Mouse (Mus musculus) liver, adult 2 months (tissue): ENCODE data around the gene Kmt5b. TPM values are rescaled to one million over a fixed set of nuclear protein-coding genes. Genes with fewer than 3 reads are reported as not detected.

Experiments used
- DNase-seq: peaks from one replicate; pipeline ENCODE4 v3.0.0-alpha.2; 2011; ENCODE audit warnings: low read depth, low spot score; ENCODE audit errors: extremely low read depth
- H3K27ac ChIP-seq: fragments of 200-500 bp; replicated peaks from 2 replicates; pipeline ENCODE4 v1.5.1; 2012; ENCODE audit warnings: low read depth, mild to moderate bottlenecking, control low read depth, inconsistent platforms, low read length; ENCODE audit not compliant: insufficient read depth
- H3K27me3 ChIP-seq: fragments of 200-500 bp; 2 replicates; pipeline ENCODE4 v1.6.1; 2012; ENCODE audit warnings: mild to moderate bottlenecking, moderate library complexity, low read length, inconsistent platforms; ENCODE audit not compliant: control insufficient read depth, insufficient read depth
- H3K36me3 ChIP-seq: fragments of 200-500 bp; 2 replicates; pipeline ENCODE4 v1.6.1; 2012; ENCODE audit warnings: low read length, inconsistent platforms; ENCODE audit not compliant: control insufficient read depth, insufficient read depth
- H3K4me1 ChIP-seq: fragments of 200-500 bp; 2 replicates; pipeline ENCODE4 v1.6.1; 2011; ENCODE audit warnings: low read length; ENCODE audit not compliant: control insufficient read depth, insufficient read depth
- H3K4me3 ChIP-seq: fragments of 200-500 bp; 2 replicates; pipeline ENCODE4 v1.5.1; 2011; ENCODE audit warnings: low read depth, mild to moderate bottlenecking, control low read depth, low read length, moderate library complexity; ENCODE audit not compliant: insufficient read depth
- H3K79me2 ChIP-seq: fragments of 200-500 bp; 2 replicates; pipeline ENCODE4 v1.6.1; 2012; ENCODE audit warnings: inconsistent platforms, mild to moderate bottlenecking, low read length, moderate library complexity; ENCODE audit not compliant: control insufficient read depth, insufficient read depth
- H3K9ac ChIP-seq: fragments of 200-500 bp; 2 replicates; pipeline ENCODE4 v1.6.1; 2012; ENCODE audit warnings: low read depth, mild to moderate bottlenecking, control low read depth, inconsistent platforms, low read length
- CTCF ChIP-seq: fragments of 200-500 bp; IDR thresholded peaks from 2 replicates; pipeline ENCODE4 v1.5.1; 2011; ENCODE audit warnings: low read depth, low read length, control low read depth
- POLR2A ChIP-seq: fragments of 200-500 bp; IDR thresholded peaks from 2 replicates; pipeline ENCODE4 v1.6.1; 2011; ENCODE audit warnings: low read length, control low read depth; ENCODE audit not compliant: insufficient read depth; ENCODE audit errors: extremely low read depth
- WGBS: fragments of 180-500 bp; shearing (Covaris S2); methylation state at CpG from one replicate; pipeline ENCODE4 v1.1.7; 2018; 5-methylcytosine and 5-hydroxymethylcytosine counted together
- polyA plus RNA-seq: library from polyadenylated mRNA; depleted of rRNA; stranded (reverse); fragments of >200 nt; gene quantifications from 2 replicates; pipeline ENCODE4 v1.2.3, GENCODE M21; 2012; rRNA removed
- total RNA-seq: library from RNA; depleted of rRNA; stranded (reverse); fragments of >200 nt; gene quantifications from 2 replicates; pipeline ENCODE4 v1.2.3, GENCODE M21; 2014; rRNA removed

Gene Kmt5b
- total and polyA plus RNA-seq, 2 experiments: 6.7 to 30.4 TPM

GRCm38 (mm10) chr19:3855091-3855490 is 87.9 kb downstream of the Kmt5b start:
- no peak for TF ChIP-seq CTCF
- TF ChIP-seq POLR2A: no peak
- Histone ChIP-seq H3K27me3 (no peaks in the 10 kb centered on the region), H3K4me3 (no peak overlapping the region), H3K4me1 (peaks cover 33% of the 10 kb centered on the region), H3K9ac (no peak overlapping the region), H3K27ac (no peak overlapping the region), H3K36me3 (no peaks in the 10 kb centered on the region), H3K79me2 (peaks cover 35% of the 10 kb centered on the region; the same call in 1 of the 2 replicates)
- 32% methylated on average over 6 of the region's 6 CpGs for WGBS
- DNase-seq: peak; percentile 63

DNA sequence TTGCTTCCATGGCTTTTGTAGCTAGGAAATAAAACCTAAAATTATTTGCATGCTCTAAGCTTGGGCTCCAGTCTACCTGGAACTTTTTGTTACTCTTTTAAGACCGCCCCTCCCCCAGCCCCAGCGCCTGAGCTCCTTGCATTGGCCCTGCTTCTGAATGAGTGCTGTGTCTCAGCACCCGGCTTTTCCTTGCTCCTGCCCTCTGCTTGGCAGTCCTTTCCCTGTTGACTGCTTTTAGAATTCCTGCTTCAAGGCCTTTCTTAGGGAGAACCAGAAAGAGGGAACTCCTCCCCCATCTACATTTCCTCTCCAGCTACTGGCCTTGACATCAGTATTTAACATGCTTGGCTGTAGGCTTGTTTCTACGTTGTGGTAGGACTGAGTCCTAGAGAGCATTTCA is 88.4 kb downstream of the Kmt5b start:
- no peak for TF ChIP-seq CTCF
- no peak for TF ChIP-seq POLR2A
- 23% methylated on average over 4 of the region's 4 CpGs for WGBS
- no peak overlapping the region for H3K4me3 ChIP-seq
- 0 out of 2 replicates have a peak overlapping the region, but pooled peaks have one; percentile 25 for H3K9ac ChIP-seq
- H3K27ac ChIP-seq: no peak overlapping the region
- no peaks in the 10 kb centered on the region for H3K27me3 ChIP-seq
- no peak for DNase-seq
- H3K79me2 ChIP-seq: peaks cover 35% of the 10 kb centered on the region; the same call in 1 of the 2 replicates
- peaks cover 31% of the 10 kb centered on the region for H3K4me1 ChIP-seq
- H3K36me3 ChIP-seq: no peaks in the 10 kb centered on the region

DNA sequence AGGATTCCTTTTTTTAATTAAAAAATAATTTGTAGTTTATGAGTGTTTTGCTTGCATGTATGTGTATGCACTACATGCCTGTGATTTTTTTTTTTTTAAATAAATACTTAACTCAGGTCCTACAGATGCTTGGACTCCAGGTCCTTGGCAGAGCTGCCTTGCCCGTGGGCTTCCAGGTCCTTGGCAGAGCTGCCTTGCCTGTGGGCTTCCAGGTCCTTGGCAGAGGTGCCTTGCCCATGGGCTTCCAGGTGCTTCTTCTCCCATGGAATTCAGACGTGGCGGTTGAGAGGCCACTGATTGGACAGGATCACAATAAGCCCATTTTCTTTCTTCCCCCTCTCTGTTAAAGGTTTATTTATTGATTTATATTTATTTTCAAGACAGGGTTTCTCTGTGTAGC is 90.0 kb downstream of the Kmt5b start:
- Histone ChIP-seq H3K27ac (no peak overlapping the region), H3K27me3 (no peaks in the 10 kb centered on the region), H3K4me3 (no peak overlapping the region), H3K9ac (no peak overlapping the region), H3K4me1 (peaks cover 33% of the 10 kb centered on the region), H3K79me2 (peaks cover 35% of the 10 kb centered on the region; the same call in 1 of the 2 replicates), H3K36me3 (no peaks in the 10 kb centered on the region)
- no peak for TF ChIP-seq POLR2A
- no peak for TF ChIP-seq CTCF
- 49% methylated on average over 3 of the region's 3 CpGs for WGBS
- no peak for DNase-seq

DNA sequence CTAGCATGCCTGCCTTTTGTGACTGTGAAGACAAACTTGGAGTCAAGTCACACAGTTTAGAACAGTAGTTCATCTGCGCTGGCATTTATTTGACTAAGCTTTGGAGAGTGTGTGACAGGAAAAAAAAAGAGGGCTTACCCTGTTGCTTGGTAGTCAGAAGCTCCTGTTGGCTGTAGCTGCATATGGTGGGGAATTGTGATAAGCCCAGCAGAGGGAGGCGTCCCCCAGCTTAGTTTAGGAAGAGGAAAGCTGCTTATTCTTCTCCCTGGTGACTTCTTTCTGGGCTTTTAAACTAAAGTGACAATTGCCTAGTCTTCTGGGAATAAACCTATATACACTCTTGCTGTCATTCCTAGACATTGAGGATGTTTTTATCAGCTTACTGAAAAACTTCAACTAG is 95.5 kb downstream of the Kmt5b start:
- Histone ChIP-seq H3K27me3 (no peaks in the 10 kb centered on the region), H3K27ac (no peak overlapping the region), H3K9ac (no peak overlapping the region), H3K36me3 (peaks cover 10% of the 10 kb centered on the region), H3K79me2 (peaks cover 27% of the 10 kb centered on the region; the same call in 1 of the 2 replicates), H3K4me3 (no peak overlapping the region), H3K4me1 (peaks cover 13% of the 10 kb centered on the region)
- TF ChIP-seq CTCF (no peak), POLR2A (no peak)
- no peak for DNase-seq
- WGBS: 37% methylated on average over 2 of the region's 2 CpGs

GRCm38 (mm10) chr19:3864960-3865359 is 97.7 kb downstream of the Kmt5b start:
- TF ChIP-seq CTCF (peak; percentile 36; the same call in 1 of the 2 replicates), POLR2A (no peak)
- H3K36me3 ChIP-seq: peaks cover 10% of the 10 kb centered on the region
- WGBS: 50% methylated on average over 2 of the region's 2 CpGs

More at GRCm38 (mm10) chr19:3864960-3865359, 97.7 kb downstream of the Kmt5b start:
- no peak for DNase-seq
- no peaks in the 10 kb centered on the region for H3K27me3 ChIP-seq
- no peak overlapping the region for H3K9ac ChIP-seq
- peaks cover 10% of the 10 kb centered on the region for H3K4me1 ChIP-seq
- H3K4me3 ChIP-seq: no peak overlapping the region
- H3K27ac ChIP-seq: no peak overlapping the region
- H3K79me2 ChIP-seq: peaks cover 22% of the 10 kb centered on the region; the same call in 1 of the 2 replicates

Other genes starting within 250 kb of the Kmt5b start
- gene Ppp6r3, start 191.7 kb upstream of the Kmt5b start, total RNA-seq: 57.5 and 63.7 TPM in 2 replicates
- 24.7 and 27.7 TPM in 2 replicates for gene Ppp6r3, start 191.7 kb upstream of the Kmt5b start, polyA plus RNA-seq
- gene Lrp5, start 80.9 kb upstream of the Kmt5b start, total RNA-seq: 14.1 and 23.2 TPM in 2 replicates
- gene Lrp5, start 80.9 kb upstream of the Kmt5b start, polyA plus RNA-seq: 32.6 and 42.4 TPM in 2 replicates
- gene 1810055G02Rik, start 59.1 kb upstream of the Kmt5b start, total RNA-seq: 10.6 and 20.1 TPM in 2 replicates
- 18.4 and 26.9 TPM in 2 replicates for gene 1810055G02Rik, start 59.1 kb upstream of the Kmt5b start, polyA plus RNA-seq
- 11.9 and 26.0 TPM in 2 replicates for gene Chka, start 84.4 kb downstream of the Kmt5b start, total RNA-seq
- gene Chka, start 84.4 kb downstream of the Kmt5b start, polyA plus RNA-seq: 56.7 and 62.0 TPM in 2 replicates
- gene Tcirg1, start 139.7 kb downstream of the Kmt5b start, total RNA-seq: 34.3 and 35.6 TPM in 2 replicates
- 76.3 and 123 TPM in 2 replicates for gene Tcirg1, start 139.7 kb downstream of the Kmt5b start, polyA plus RNA-seq
- gene Ndufs8, start 145.4 kb downstream of the Kmt5b start, total RNA-seq: 197 and 213 TPM in 2 replicates
- 266 and 295 TPM in 2 replicates for gene Ndufs8, start 145.4 kb downstream of the Kmt5b start, polyA plus RNA-seq
- gene Aldh3b1, start 162.4 kb downstream of the Kmt5b start, total RNA-seq: 2.9 and 3.3 TPM in 2 replicates
- 1.9 and 4.0 TPM in 2 replicates for gene Aldh3b1, start 162.4 kb downstream of the Kmt5b start, polyA plus RNA-seq
- gene Unc93b1, start 167.8 kb downstream of the Kmt5b start, total RNA-seq: 41.1 and 41.5 TPM in 2 replicates
- 68.9 and 102 TPM in 2 replicates for gene Unc93b1, start 167.8 kb downstream of the Kmt5b start, polyA plus RNA-seq
- gene Aldh3b3, start 191.2 kb downstream of the Kmt5b start, total RNA-seq: 0.74 and 1.7 TPM in 2 replicates
- 6.4 and 7.7 TPM in 2 replicates for gene Aldh3b3, start 191.2 kb downstream of the Kmt5b start, polyA plus RNA-seq
- not detected in 2 replicates for gene Aldh3b2, start 204.9 kb downstream of the Kmt5b start, total RNA-seq
- gene Aldh3b2, start 204.9 kb downstream of the Kmt5b start, polyA plus RNA-seq: 0.16 and 0.48 TPM in 2 replicates
- gene Acy3, start 219.1 kb downstream of the Kmt5b start, total RNA-seq: 44.3 and 49.8 TPM in 2 replicates
- gene Acy3, start 219.1 kb downstream of the Kmt5b start, polyA plus RNA-seq: 232 and 326 TPM in 2 replicates
- gene Tbx10, start 225.3 kb downstream of the Kmt5b start, total RNA-seq: not detected in 2 replicates
- not detected in 2 replicates for gene Tbx10, start 225.3 kb downstream of the Kmt5b start, polyA plus RNA-seq
- 30.1 and 36.0 TPM in 2 replicates for gene Nudt8, start 233.2 kb downstream of the Kmt5b start, total RNA-seq
- gene Nudt8, start 233.2 kb downstream of the Kmt5b start, polyA plus RNA-seq: 13.4 and 18.5 TPM in 2 replicates
- gene Gm49405, start 233.2 kb downstream of the Kmt5b start, total RNA-seq: 0.54 and 0.92 TPM in 2 replicates
- gene Gm49405, start 233.2 kb downstream of the Kmt5b start, polyA plus RNA-seq: 0.72 and 1.1 TPM in 2 replicates
- gene Doc2g, start 235.9 kb downstream of the Kmt5b start, total RNA-seq: 0.74 and 0.87 TPM in 2 replicates
- 2.3 and 4.9 TPM in 2 replicates for gene Doc2g, start 235.9 kb downstream of the Kmt5b start, polyA plus RNA-seq
- gene Ndufv1, start 245.4 kb downstream of the Kmt5b start, total RNA-seq: 189 and 197 TPM in 2 replicates
- gene Ndufv1, start 245.4 kb downstream of the Kmt5b start, polyA plus RNA-seq: 239 and 251 TPM in 2 replicates